Mouse (Mus musculus): ENCODE measurements at regions not wholly inside any gene's neighbourhood (a gene's known extent, or its start where the extent isn't known, plus 50 kb on each side); places are given as distances from the start of the nearest gene placed in this dataset.

DNA sequence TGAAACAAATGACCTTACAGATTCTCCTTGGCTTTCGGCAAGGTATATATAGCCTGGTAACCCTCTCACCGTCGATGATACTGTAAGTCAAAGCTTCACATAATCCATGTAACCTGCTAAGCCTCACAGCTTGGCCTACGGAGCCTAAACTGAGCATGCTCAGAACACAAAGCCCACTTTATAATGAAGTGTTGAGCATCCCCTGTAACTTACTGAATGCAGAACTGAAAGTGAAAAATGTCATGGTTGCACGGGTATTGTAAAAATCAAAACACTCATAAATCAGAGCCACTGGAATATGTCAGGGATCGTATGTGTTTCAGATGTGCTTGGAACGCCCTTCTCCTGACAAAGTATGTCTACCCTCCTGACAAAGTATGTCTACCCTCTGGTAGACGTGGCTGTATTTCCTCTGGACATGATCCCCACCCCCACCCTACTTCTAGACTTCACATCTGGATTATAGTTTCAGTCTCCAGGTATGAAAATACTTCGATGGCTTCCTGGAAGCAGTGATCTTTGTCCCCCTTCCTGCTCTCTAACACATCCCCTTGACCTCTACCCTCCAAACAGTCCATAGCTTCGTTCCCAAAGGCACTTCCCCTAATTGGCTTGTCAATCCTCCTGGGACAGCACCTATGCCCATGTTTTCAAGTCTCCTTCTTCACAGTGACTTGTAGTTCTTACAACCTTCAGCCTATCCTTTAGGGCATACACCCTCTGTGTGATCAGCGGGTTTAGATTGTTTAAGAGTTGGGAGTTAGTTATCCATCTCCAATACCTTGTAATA is 54.5 kb upstream of the Lta4h start:
- no peak for TF ChIP-seq CTCF (conservative IDR thresholded peaks at IDR 0.05 in 1 of 2, IDR thresholded peaks at IDR 0.05 in 1 of 2; ENCODE audit: low read depth in 2 of 2, low read length in 2 of 2)
- TF ChIP-seq MEF2A (IDR thresholded peaks at IDR 0.05; ENCODE audit: borderline replicate concordance, low read depth, low read length): no peak
- TF ChIP-seq MYC (IDR thresholded peaks at IDR 0.05; ENCODE audit: low read depth, low read length): no peak
- no peak for TF ChIP-seq SIN3A (IDR thresholded peaks at IDR 0.05; ENCODE audit: low read length)
- peak; percentile 49; the same call in 1 of the 2 replicates for TF ChIP-seq EP300 (IDR thresholded peaks at IDR 0.05; ENCODE audit: low read length)
- TF ChIP-seq E2F4 (IDR thresholded peaks at IDR 0.05; ENCODE audit: insufficient replicate concordance, low read depth, low read length): no peak
- TF ChIP-seq SMC3 (IDR thresholded peaks at IDR 0.05; ENCODE audit: low read depth, low read length): no peak
- TF ChIP-seq POLR2A (IDR thresholded peaks at IDR 0.05; ENCODE audit: low read depth, low read length): no peak
